Mouse (Mus musculus) left cerebral cortex, postnatal 25 days (tissue): Measurements from ENCODE around the gene Ppp6c. TPM values are rescaled to one million over a fixed set of nuclear protein-coding genes. Genes with fewer than 3 reads are reported as not detected.

ENCODE experiments used
- DNase-seq, 2 experiments: peaks; one replicate each; pipeline ENCODE4 v3.0.0; 2022; ENCODE audit warnings: low spot score in 2 of 2, mixed read lengths in 1 of 2
- intact Hi-C: fragments of 180-260 bp; cut with DNase I; formaldehyde crosslinking; loops from one replicate; pipeline ENCODE4 v1.15.1; 2025
- total RNA-seq, 2 experiments: library from RNA; stranded (reverse); gene quantifications; 2 replicates each; pipeline ENCODE4 v1.2.3; 2021

Ppp6c gene
- total RNA-seq, 2 experiments from 2014 or later, result 64.4 to 64.5 TPM

DNA sequence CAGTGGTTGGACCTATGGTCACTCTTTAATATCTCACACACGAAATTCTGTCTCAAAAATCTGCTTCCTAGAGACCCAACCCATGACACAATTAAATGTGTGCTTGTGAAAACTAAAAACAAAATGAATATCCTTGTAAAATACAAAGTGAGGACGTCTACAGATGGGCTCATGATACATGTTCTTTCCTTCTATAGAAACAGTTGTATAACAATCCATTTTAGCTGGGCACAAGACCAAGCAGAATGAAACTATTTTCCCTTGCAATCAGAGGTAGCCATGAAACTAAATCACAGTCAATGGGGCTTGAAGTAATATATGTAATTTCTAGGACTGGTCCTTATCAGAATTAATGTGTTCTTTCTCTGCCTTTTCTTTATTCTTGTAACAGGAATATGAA is 75.3 kb downstream of the Ppp6c start:
- intact Hi-C loops, result loop anchor here (1.0 kb wide), 1 partner anchor 9 kb away; no protein-coding TSS in a partner anchor
- peak in 1 of 2 experiments; percentile 74 for DNase-seq

DNA sequence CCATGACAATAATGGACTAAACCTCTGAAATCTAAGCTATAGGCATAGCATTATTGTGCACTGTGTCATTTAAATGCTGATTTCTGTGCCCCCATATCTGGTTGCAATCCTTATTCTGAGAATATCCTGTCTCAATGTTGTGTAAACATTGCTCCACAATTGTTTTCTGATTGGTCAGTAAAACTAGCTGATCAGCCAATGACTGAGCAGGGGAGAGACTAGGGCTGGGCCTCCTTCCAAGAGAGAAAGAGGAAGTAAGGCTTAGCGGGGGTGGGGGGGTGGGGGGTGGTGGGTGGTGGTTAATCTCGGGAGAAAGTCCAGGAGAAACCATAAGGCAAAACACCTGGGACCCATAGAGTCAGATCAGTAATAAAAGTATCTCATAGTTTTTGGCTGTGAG is 78.2 kb downstream of the Ppp6c start:
- DNase-seq, result no peak
- intact Hi-C loops, result no loop called here

DNA sequence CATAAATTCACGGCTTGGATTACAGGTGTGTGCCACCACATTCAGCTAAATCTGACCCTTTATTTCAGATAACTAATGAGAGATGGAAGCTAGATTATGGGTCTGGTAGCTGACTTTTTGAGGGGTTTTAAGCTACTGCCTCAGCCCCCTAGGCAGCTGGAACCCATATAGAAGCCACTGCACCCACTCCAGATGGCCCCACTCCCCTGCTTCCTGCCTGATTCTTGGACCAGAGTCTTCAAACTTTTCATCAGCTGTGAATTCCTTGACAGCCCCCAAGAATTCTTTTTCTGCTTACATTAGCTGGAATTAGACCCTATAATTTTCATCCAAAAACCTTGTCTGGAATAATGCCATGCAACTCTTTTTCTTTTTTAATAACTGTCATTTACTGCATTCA is 79.8 kb downstream of the Ppp6c start:
- intact Hi-C loops, result no loop called here
- no peak for DNase-seq

Other genes with a start within 250 kb of the Ppp6c start
- under 1 TPM; 0.34 to 0.76 TPM for gene Wdr38, start 229.0 kb downstream of the Ppp6c start, total RNA-seq
- 100 to 1,000 TPM; 104 to 114 TPM for gene Arpc5l, start 221.1 kb downstream of the Ppp6c start, total RNA-seq
- gene Rpl35, start 220.8 kb downstream of the Ppp6c start, total RNA-seq, result 100 to 1,000 TPM; 209 to 243 TPM
- 10 to 100 TPM; 31.2 to 37.5 TPM for gene Golga1, start 160.9 kb downstream of the Ppp6c start, total RNA-seq
- gene Scai, start 35.7 kb downstream of the Ppp6c start, total RNA-seq, result 10 to 100 TPM; 64.2 to 67.2 TPM